In genomic region chr2:32152367-32153034, GRCm38 (mm10) we compare ENCODE assay signal across 8 mouse cellular contexts. TPM values are rescaled to one million over a fixed set of nuclear protein-coding genes. Genes with fewer than 3 reads are reported as not detected.
DNase-seq lines count a peak whose midpoint lies in the region; ATAC-seq lines count a peak whose summit lies in the region.

No protein-coding gene starts in this region.

- peak overlapping the region; percentile 69 for H3K4me2 ChIP-seq in kidney, embryonic 15.5 days
- peak overlapping the region; percentile 87 for H3K4me2 ChIP-seq in hindbrain, embryonic 16.5 days (ENCODE audit: low read length)
- H3K4me2 ChIP-seq in midbrain, embryonic 15.5 days: peak overlapping the region; percentile 93

- DNase-seq in kidney, postnatal 25 days: no peak
- no peak for DNase-seq in adrenal gland, adult 8-10 months
- DNase-seq in urinary bladder, adult 18-20 months (ENCODE audit: low spot score in 2 of 2): no peak
- DNase-seq in thymus, postnatal 36 days: no peak

- 14% methylated on average over 12 of the region's 12 CpGs for WGBS in kidney, embryonic 15.5 days
- WGBS in hindbrain, embryonic 16.5 days: 10% methylated on average over 12 of the region's 12 CpGs
- 15% methylated on average over 12 of the region's 12 CpGs for WGBS in midbrain, embryonic 15.5 days

- no peaks in the 10 kb centered on the region for H3K36me3 ChIP-seq in kidney, embryonic 15.5 days
- no peaks in the 10 kb centered on the region for H3K36me3 ChIP-seq in hindbrain, embryonic 16.5 days (ENCODE audit: control insufficient read depth, insufficient read depth, low read length)
- no peaks in the 10 kb centered on the region for H3K36me3 ChIP-seq in midbrain, embryonic 15.5 days (replicated peaks)

- peak overlapping the region; percentile 87 for H3K4me3 ChIP-seq in kidney, embryonic 15.5 days (replicated peaks)
- peak overlapping the region; percentile 77 for H3K4me3 ChIP-seq in hindbrain, embryonic 16.5 days (ENCODE audit: low read length)
- H3K4me3 ChIP-seq in midbrain, embryonic 15.5 days: peak overlapping the region; percentile 94

- peak overlapping the region; percentile 99 for H3K9ac ChIP-seq in kidney, embryonic 15.5 days
- H3K9ac ChIP-seq in hindbrain, embryonic 16.5 days (ENCODE audit: low read depth, low read length): peak overlapping the region; percentile 98
- H3K9ac ChIP-seq in midbrain, embryonic 15.5 days: peak overlapping the region; percentile 98

- no peaks in the 10 kb centered on the region for H3K9me3 ChIP-seq in kidney, embryonic 15.5 days (replicated peaks)
- H3K9me3 ChIP-seq in hindbrain, embryonic 16.5 days (ENCODE audit: control insufficient read depth, low read length): no peaks in the 10 kb centered on the region
- no peaks in the 10 kb centered on the region for H3K9me3 ChIP-seq in midbrain, embryonic 15.5 days

- ATAC-seq in kidney, embryonic 15.5 days (replicated peaks; ENCODE audit: low FRiP score): no peak
- peak; percentile 4; the same call in 1 of the 2 replicates for ATAC-seq in common myeloid progenitor, adult 5-6 weeks (replicated peaks; ENCODE audit: low read depth, poor library complexity, severe bottlenecking)
- ATAC-seq in hindbrain, embryonic 16.5 days: no peak
- peak; percentile 4; the same call in 1 of the 2 replicates for ATAC-seq in midbrain, embryonic 15.5 days (replicated peaks)

- peak overlapping the region; percentile 99 for H3K27ac ChIP-seq in kidney, embryonic 15.5 days
- H3K27ac ChIP-seq in hindbrain, embryonic 16.5 days (ENCODE audit: low read depth, low read length): peak overlapping the region; percentile 99
- peak overlapping the region; percentile 99 for H3K27ac ChIP-seq in midbrain, embryonic 15.5 days

- peaks cover 60% of the 10 kb centered on the region for H3K4me1 ChIP-seq in kidney, embryonic 15.5 days
- H3K4me1 ChIP-seq in hindbrain, embryonic 16.5 days (ENCODE audit: control insufficient read depth, insufficient read depth, low read depth, low read length): peaks cover 56% of the 10 kb centered on the region
- peaks cover 66% of the 10 kb centered on the region for H3K4me1 ChIP-seq in midbrain, embryonic 15.5 days

- no peaks in the 10 kb centered on the region for H3K27me3 ChIP-seq in kidney, embryonic 15.5 days
- H3K27me3 ChIP-seq in hindbrain, embryonic 16.5 days (replicated peaks; ENCODE audit: control insufficient read depth, insufficient read depth, low read length): no peaks in the 10 kb centered on the region
- H3K27me3 ChIP-seq in midbrain, embryonic 15.5 days (replicated peaks): no peaks in the 10 kb centered on the region

RNA-seq across cellular contexts. Expression of gene Prrc2b, which starts 1.6 kb away (rescaled TPM):
- polyA plus RNA-seq in kidney, embryonic 15.5 days (2015; fragmentation: Nextera tagmentation; extraction: Ambion mirVana): 49.2 and 49.7 TPM in 2 replicates
- 20.7 and 34.7 TPM in 2 replicates for total RNA-seq in common myeloid progenitor, adult 5-6 weeks (2017)
- 49.7 and 66.2 TPM in 2 replicates for polyA plus RNA-seq in hindbrain, embryonic 16.5 days (2015; fragmentation: Nextera tagmentation; extraction: Ambion mirVana)
- 85.4 and 92.2 TPM in 2 replicates for polyA plus RNA-seq in midbrain, embryonic 15.5 days (2015; fragmentation: Nextera tagmentation; extraction: Ambion mirVana)
- 100 to 1,000 TPM; 140 to 182 (median 166) TPM for total RNA-seq in adrenal gland, adult 8-10 months (2022)

RNA-seq across cellular contexts. Expression of gene Plpp7, which starts 57.2 kb away (rescaled TPM):
- 4.4 and 7.1 TPM in 2 replicates for polyA plus RNA-seq in kidney, embryonic 15.5 days (2015; fragmentation: Nextera tagmentation; extraction: Ambion mirVana)
- total RNA-seq in common myeloid progenitor, adult 5-6 weeks (2017): 1.1 and 4.4 TPM in 2 replicates
- polyA plus RNA-seq in hindbrain, embryonic 16.5 days (2015; fragmentation: Nextera tagmentation; extraction: Ambion mirVana): 31.1 and 33.2 TPM in 2 replicates
- 25.7 and 26.7 TPM in 2 replicates for polyA plus RNA-seq in midbrain, embryonic 15.5 days (2015; fragmentation: Nextera tagmentation; extraction: Ambion mirVana)
- 1 to 10 TPM; 5.5 to 9.0 (median 6.5) TPM for total RNA-seq in adrenal gland, adult 8-10 months (2022)

Comparison
In these comparisons a context has a peak if more than half of its experiments do, and no peak if none do; other contexts are left out.
1. ATAC-seq: peak in common myeloid progenitor, adult 5-6 weeks (single experiment) and midbrain, embryonic 15.5 days (single experiment); none in kidney, embryonic 15.5 days (single experiment) and hindbrain, embryonic 16.5 days (single experiment).
2. Peak in every context shown above with its lines, with median percentiles within 50 percentile points of each other: H3K27ac ChIP-seq, H3K4me2 ChIP-seq, H3K4me3 ChIP-seq and H3K9ac ChIP-seq.